Mouse (Mus musculus) neural tube, postnatal 0 days (tissue): ENCODE measurements around the gene Eps8l3. TPM values are rescaled to one million over a fixed set of nuclear protein-coding genes. Genes with fewer than 3 reads are reported as not detected.

ENCODE experiments used
- polyA plus RNA-seq: library from polyadenylated mRNA; unstranded; fragments of >200 nt; fragmentation: Nextera tagmentation; extraction: Ambion mirVana; gene quantifications from 2 replicates; pipeline ENCODE4 v1.2.1, GENCODE M21; 2015

Eps8l3 gene
- not detected in 2 replicates for polyA plus RNA-seq

DNA sequence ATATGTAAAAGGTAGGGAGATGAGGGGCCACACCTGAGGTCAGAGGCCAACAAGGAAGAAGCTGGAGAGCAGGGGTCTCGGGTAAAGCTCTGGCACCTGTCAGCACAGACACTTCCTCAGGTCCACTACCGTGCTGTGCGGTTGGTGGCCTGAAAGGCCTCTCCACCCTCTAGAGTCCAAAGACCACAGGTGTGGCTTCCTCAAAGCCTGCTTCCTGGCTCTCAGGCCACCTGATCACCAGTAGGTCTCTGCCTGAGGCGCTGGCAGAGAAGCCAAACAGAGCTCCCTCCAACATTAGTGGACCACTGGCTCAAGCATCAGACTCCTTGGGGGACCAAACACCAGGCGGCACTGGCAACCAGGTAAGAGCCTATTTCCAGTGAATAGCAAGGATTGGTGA is at the start of gene Eps8l3:
Eps8l3 (plus strand) TSS at position 225 of the 400 bp plus-strand sequence.

DNA sequence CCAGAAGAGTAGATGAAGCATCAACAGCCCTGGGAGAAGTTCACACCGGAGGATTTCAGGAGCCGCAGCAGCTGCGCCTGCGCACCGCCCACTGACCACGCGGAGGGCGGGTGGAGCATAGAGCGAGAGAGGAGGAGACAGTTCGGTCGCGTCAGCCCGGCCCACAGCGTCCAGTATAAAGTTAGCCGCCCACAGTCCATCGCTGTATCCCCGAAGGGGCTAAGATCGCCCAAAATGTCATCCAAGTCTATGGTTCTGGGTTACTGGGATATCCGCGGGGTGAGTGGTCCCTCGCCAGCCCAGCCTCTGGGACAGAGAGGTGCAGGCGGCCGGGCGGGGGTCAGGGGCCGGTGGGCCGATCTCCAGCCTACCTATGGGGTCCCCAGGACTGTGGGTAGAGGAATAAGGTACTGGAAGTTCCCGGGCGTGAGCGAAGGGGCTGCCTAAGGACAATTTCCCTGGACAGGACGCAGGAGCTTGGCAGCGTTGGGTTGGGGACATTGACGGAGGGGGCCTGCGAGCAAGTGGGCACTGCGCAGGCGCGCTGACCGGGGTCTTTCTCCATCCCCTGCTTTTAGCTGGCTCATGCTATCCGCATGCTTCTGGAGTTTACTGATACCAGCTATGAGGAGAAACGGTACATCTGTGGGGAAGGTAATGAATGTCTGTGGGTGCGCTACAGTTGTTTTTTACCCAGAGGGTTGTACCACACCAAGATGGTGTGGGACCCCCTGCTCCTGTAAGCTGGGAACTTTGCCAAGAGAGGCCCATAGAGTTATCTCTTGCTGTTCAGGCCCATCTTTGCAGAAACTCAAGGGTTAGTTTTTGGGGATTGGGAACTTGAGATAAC is 18.9 kb downstream of the Eps8l3 start, which contains the start of gene Gstm5:
Gstm5 (plus strand) TSS at position 102 of the 850 bp plus-strand sequence.

DNA sequence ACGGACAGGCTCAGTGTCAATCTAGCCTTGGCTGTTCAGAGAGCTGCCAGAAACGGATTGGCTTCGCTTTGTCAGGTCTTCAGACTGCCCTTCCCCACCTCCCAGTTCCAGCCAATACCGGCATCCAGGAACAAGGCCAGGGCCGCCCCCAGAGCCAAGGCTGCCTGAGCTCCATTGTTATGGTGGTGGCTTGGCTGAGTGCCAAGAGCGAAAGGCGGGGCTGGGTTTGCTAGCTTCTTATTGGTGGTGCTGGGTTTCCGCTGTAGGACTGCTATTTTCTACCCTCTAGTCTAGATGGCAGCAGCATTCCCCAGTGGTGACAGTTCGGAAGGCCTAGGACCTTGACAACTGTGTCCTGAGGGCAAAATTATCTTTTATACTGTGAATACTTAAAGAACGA is 54.6 kb downstream of the Eps8l3 start, which contains the start of gene Gstm7:
Gstm7 (minus strand) TSS at position 148 of the 400 bp plus-strand sequence.

Other genes with a start within 250 kb of the Eps8l3 start
- not detected in 2 replicates for gene Gm10961, start 245.9 kb upstream of the Eps8l3 start, polyA plus RNA-seq
- 93.6 and 101 TPM in 2 replicates for gene Strip1, start 245.5 kb upstream of the Eps8l3 start, polyA plus RNA-seq
- 153 and 158 TPM in 2 replicates for gene Ahcyl1, start 180.7 kb upstream of the Eps8l3 start, polyA plus RNA-seq
- 11.9 and 14.0 TPM in 2 replicates for gene Csf1, start 116.8 kb upstream of the Eps8l3 start, polyA plus RNA-seq
- gene Gstm5, start 18.6 kb downstream of the Eps8l3 start, polyA plus RNA-seq = 376 and 412 TPM in 2 replicates
- gene Gstm7, start 54.6 kb downstream of the Eps8l3 start, polyA plus RNA-seq = 35.9 and 41.4 TPM in 2 replicates
- gene Gstm6, start 66.5 kb downstream of the Eps8l3 start, polyA plus RNA-seq = 13.3 and 16.4 TPM in 2 replicates
- gene Gstm3, start 92.1 kb downstream of the Eps8l3 start, polyA plus RNA-seq = not detected in 2 replicates
- 12.0 and 19.7 TPM in 2 replicates for gene Gstm2, start 109.2 kb downstream of the Eps8l3 start, polyA plus RNA-seq
- gene Gstm1, start 140.7 kb downstream of the Eps8l3 start, polyA plus RNA-seq = 540 and 612 TPM in 2 replicates
- gene Gstm4, start 167.7 kb downstream of the Eps8l3 start, polyA plus RNA-seq = 24.6 and 24.8 TPM in 2 replicates
- 46.4 and 51.5 TPM in 2 replicates for gene Ampd2, start 209.4 kb downstream of the Eps8l3 start, polyA plus RNA-seq
- gene Gnat2, start 215.6 kb downstream of the Eps8l3 start, polyA plus RNA-seq = 0.09 TPM in 1 of 2 replicates, not detected in the other